Mouse (Mus musculus) cerebellum, postnatal 10 days (tissue): Measurements from ENCODE around the gene Zfp85.
"Not testable (repeated sequence)": the region's sequence is repeated elsewhere in the genome, so short reads cannot be mapped to it uniquely, and the experiment has no call there.

Experiments used
- DNase-seq, 2 experiments: peaks; one replicate each; pipeline ENCODE4 v3.0.0; 2021; ENCODE audit warnings: mixed read lengths in 2 of 2

Zfp85 gene

DNA sequence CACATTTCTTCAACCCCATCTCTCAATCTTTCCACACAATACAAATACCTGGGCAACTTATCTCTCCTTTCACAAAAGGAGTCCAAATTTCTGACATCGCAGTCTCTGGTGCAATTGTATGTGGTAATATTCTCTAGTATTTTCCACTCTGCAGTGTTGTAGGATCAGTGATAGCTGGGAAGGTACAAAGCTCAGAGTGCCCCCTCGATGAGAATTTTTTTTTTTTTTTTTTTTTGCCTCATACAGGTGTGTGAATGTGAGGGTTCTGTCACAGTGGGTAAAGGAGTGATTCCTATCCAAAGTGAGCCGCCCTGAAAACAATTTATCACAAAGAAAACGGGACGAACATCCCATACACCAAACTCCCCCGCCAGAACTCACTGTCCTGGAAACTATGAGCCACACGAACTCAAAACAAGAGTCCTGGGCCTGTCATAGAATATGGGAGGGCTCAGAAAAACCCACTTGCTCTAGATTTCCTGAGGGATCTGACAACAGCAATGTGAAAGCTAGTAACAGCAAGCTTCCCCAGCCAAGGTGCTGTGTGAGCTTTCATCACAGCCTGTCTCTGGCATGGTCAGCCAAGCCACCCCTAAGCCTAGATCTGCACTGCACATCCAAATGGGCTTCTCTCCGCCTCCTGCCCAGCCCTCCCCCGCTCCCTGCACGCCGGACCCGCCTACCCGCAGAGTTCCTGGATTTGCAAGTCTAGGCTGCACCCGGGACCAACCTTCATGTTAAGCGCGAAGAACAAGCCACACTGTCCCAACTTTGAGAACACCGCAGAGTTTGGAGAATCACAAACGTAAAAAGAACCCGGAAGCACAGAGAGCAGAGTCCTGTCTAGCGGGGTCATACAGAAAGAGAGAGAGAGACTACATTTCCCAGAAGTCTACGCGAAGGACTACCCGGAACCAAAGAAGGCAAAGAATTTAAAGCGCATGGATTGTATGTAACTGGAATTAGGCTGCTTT, at the start of gene Zfp85:
Zfp85 (minus strand) TSS at position 896 of the 974 bp plus-strand sequence.
- peak; percentile 76 to 82 for DNase-seq

DNA sequence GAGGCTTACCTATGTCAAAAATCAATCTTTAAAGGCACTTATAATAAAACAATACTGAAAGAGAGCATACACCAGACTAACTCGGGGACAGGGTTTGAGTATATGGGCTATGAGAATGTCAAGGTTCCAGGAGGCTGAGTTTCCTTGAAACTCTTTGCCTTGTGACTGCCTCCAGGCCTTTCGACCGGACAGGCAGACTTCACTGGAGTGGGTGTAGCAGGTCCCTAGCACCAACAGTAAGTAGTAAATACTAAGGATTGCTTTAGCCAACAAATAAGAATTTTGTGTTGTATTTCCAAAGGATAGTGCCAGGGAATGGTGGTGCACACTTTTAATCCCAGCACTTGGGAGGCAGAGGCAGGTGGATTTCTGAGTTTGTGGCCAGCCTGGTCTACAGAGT, 44.1 kb upstream of the Zfp85 start:
- not testable (repeated sequence) for DNase-seq

DNA sequence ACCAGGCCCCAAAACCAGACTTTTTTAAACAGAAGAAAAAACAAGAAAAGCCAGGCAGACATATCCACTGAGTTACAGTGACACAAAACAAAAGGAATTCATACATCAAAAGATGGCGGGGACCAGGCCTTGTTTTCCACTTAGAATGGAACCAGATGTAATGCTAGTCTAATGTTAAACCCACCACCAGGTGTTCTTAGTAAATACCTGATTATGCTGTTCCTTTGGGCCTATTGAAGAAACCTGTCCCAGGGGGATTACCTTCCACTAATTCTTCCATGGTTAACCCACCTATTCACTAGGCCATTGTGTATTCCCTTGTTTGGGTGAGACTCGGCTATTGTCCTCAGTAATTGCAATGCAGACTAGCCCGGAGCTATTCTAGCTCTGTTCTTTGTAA, 43.6 kb upstream of the Zfp85 start:
- DNase-seq: no peak

DNA sequence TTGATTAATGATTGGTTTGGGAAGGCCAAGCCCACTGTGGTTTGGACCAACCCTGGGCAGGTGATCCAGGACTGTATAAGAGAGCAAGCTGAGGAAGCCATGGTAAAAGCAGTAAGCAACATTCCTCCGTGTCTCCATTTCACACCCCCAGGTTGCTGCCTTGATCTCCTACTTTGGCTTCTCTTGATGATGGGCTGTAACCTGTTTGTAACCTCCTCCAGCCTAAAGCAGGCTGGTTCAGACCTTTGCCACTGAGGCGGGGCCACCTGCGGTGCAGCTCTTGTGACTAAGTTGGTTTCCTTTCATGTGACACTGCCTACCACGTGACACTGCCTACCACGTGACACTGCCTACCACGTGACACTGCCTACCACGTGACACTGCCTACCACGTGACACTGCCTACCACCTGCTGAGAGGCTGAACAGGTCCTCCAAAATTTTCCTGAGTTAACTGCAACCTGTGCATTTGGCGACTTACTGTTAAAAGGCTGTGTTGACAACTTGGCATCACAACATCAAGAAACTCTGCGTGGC, 37.0 kb upstream of the Zfp85 start:
- DNase-seq: no peak

DNA sequence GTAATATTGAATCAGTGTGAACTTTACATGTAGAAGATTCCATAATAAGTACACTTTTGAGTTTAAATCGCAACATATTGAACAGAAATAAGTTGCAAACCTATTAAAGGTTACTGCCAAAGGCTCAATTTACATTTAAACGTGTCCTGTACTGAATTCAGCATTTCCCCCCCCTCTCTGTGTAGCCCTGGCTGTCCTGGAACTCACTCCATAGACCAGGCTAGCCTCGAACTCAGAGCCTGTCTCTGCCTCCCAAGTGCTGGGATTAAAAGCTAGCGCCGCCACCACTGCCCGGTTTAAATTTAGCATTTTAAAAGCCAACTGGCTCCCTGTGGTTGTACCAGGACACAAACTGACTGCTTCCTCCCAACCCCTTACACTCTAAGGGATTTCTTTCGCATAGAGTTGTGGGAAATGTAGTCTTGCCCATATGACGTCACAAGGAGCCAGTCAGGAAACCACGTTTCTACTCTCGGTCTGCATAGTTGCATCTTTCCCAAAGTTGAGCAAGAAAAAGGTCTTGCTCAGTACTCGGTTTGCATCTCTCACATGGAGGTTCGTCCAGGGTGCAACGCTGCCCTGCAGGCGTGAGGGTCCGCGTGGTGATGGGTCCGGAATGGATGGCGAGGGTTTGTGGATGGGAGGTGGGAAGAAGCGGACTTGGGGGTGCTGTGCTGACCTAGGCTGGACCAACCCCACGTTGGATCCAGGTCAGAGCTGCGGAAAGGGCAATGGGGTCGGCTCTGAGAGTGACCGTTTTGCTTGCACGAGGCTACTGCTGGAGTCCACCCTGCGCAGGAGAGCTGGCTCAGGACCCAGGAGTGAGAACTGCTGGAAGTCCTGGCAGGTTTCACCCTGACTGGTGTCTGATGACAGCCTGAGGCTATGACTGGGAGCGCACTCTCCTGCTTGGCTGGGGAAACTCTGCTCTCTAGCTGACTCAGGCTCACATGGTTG, 24.5 kb upstream of the Zfp85 start, which contains the start of gene Zfp493:
Zfp493 (plus strand) TSS at position 429 of the 957 bp plus-strand sequence.
- peak; percentile 77 to 84 for DNase-seq

DNA sequence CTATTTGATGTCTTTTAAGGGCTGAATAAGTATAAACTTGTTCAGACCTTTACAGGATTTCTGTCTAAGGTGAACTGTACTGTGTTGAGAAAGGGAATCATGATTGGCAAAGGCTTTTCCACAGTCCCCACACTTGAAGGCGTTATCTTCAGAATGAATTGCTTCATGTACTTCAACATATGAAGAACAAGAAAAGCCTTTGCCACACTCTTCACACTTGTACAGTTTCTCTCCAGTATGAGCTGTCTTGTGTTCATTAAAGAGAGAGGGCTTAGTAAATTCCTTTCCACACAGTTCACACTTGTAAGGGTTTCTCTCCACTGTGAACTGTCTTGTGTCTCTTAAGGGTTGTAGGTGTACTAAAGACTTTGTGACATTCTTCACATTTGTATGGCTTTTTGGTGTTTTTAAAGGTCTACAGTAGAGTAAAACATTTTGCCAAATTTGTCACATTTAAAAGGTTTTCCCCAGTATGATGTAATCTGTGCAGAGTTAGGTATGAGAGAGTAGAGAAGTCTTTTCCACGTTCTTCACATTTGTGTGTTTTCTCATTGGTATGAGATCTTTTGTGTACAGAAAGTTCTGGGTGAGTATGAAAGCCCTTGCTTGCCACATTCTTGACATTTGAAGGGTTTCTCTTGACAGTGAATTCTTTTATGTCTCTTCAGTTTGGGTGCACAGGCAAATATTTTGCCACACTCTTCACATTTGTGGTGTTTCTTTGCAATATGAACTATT, 8.2 kb upstream of the Zfp85 start:
- no peak for DNase-seq

DNA sequence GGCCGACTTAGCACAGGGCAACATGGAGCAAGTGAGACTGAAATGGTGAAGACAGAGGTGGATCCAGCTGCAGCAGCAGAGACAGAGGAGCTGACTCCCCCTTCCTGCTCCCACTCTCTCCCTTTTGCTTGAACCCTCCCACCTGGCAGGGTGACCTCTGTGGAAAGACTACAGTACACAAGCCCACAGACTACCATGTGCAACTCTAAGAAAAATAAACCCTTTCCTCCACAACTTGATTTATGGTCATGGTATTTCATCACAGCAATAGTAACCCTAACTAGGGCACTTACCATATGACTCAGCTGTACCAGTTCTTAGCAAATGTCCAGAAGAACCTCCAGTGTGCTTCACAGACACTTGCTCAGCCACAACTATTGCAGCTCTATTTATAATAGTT, 4.9 kb upstream of the Zfp85 start:
- DNase-seq: no peak

DNA sequence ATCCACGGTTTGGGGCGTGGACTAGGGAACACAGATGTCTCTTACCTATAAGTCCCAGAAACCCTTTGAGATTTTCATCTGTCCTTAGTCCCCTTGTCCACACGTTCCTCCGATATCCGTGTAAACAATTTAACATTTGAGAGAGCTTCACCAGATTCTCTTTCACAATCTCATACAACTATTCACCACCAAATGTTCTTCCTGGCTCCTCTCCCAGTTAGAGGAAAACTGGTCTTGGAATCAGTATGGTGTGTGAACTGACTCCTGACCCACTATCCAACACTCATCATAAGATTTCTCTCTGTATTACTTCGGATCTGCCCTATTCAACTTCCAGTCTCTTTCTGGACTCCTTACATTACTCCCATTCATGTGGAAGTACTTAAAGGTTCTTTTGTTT, 733 bp upstream of the Zfp85 start:
- DNase-seq: peak in 1 of 2 experiments; percentile 11

DNA sequence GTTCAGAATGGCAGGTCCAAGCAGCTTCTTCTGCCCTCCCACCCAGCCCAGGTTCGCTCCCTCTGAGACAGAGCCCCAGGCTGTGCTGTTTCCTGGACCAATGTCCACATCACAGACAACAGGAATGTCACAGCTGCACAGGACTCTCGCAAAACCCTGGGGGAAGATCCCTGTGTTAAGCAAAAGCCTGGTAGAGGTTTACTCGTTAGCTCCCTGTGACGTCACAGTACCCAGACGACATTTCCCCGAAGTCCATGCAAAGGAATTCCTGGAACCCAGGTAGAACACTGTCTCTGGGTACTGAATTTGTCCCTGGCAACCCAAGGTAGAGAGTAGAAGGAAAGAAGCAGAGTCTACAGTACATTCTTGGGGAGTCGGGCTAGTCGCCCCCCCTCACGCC, 11.1 kb downstream of the Zfp85 start:
- no peak for DNase-seq

DNA sequence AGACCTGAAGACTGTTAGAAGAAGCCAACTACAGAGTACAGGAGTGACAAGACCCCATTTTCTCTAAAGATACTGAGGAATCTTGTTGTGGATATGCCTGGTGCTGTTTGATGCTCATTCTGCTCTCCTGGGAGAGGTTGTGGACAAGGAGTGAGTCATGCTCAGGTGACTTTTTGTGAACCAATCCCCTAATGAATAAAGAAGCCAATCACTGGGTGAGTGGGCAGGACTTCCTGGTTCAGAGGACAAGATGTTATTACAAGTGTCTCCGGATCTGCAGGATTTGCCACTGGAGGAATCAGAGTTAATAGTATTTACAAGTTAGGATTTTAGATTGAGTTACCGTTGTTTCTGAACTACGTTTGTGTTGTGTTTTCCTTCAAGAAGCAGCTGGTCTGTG, 12.1 kb downstream of the Zfp85 start:
- no peak for DNase-seq

DNA sequence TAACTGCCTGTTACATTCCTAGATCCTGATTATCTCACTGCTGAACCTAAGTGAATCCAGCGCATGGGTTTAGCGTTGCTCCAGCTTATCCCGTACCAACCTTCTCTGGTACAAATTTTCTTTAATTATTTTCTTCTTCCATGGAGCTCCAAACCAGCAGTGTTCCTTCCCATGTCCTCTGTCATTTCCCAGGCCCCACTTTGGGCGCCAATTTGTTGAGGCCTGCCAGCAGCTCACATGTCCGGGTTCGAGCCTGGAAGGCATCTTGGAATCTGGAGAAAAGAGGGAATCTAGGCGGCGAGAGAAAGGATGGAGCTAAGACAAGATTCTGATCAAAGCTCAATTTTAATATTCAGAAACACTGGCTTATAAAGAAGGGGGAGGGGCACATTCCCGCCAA, 20.6 kb downstream of the Zfp85 start:
- not testable (repeated sequence) for DNase-seq

DNA sequence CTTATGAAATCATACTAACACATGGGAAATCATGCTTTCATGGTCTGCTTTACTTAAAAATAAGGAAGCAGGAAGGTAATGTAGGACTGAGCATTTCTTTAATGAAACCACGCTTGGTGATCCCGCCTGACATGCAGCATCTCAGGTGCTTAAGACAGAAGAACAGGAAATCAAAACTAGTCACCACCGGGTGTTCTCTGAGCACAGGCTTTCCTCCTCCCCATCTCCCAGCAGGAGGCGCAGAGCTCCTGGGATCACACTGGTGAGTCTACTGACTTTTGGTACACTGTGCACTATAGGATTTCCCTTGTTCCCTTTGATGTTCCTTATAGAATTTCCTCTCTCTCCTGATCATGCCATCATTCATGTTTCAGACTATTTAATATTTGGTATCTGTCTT, 25.6 kb downstream of the Zfp85 start:
- peak; percentile 28 to 47 for DNase-seq

DNA sequence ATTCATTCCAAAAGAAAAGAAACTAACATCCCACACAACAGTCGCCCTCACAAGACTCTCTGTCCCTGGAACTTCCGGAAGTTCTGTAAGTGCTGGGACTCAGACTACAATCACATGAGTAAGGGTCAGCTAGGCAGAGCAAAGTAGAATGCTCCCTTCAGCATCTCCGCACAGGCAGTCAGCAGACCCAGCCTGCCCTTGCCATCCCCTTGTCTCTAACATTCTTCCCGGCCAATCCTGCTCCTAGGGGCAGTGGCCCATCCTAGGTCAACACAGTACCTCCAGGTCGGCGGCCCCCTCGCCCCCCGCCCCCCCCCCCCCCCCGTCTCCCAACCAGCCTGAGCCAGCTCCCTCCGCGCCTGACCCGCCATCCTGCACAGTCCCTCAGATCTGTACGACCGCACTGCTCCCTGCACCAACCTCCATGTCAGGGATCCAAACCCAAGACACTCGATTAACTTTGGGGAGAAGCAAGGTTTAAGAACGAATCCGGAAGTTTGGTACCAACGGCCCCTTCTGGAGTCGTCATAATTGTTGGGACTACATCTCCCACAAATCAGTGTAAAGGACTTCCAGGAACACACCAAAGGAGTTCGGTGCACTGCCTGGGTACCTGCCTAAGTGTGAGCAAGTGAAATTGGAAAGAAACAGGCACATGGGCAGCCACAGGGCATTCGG, 26.2 kb downstream of the Zfp85 start, which contains the start of gene Zfp65:
Zfp65 (minus strand) TSS at position 533 of the 678 bp plus-strand sequence.
- peak; percentile 59 to 69 for DNase-seq

DNA sequence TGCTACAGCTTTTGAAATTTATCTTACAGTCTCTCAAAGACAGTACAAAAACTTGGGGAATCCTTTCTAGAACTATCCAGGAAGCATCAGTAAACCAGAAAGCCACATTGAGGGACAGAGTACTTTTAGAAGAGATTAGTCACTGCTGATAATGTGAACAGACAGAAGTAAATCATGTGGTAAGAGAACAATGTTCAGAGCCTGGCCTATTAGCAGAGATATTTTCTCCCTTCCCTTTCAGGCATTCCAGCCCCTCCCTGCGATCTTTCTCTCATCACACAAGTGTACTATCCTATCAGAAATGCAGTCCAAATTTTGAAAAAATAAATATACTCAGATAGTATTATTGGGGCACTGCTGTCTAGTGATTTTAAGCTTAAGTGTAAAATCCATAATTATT, 26.9 kb downstream of the Zfp85 start:
- no peak for DNase-seq

DNA sequence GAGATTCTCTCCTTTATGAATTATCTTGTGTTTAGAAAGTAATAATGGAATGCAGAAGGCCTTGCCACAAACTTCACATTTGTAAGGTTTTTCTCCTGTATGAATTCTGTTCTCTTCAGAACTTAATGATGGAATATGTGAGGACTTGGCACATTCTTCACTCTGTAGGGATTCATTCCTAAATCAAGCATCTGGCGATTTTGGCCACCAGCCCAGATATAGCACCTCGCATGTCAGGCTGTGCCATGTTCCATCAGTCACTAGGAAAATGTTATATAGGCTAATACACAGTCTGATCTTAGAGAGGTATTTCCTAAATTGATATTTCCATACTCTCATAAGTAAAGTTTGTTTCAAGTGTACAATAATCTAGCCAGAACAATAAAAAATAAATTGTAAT, 29.7 kb downstream of the Zfp85 start:
- peak; percentile 52 to 70 for DNase-seq

DNA sequence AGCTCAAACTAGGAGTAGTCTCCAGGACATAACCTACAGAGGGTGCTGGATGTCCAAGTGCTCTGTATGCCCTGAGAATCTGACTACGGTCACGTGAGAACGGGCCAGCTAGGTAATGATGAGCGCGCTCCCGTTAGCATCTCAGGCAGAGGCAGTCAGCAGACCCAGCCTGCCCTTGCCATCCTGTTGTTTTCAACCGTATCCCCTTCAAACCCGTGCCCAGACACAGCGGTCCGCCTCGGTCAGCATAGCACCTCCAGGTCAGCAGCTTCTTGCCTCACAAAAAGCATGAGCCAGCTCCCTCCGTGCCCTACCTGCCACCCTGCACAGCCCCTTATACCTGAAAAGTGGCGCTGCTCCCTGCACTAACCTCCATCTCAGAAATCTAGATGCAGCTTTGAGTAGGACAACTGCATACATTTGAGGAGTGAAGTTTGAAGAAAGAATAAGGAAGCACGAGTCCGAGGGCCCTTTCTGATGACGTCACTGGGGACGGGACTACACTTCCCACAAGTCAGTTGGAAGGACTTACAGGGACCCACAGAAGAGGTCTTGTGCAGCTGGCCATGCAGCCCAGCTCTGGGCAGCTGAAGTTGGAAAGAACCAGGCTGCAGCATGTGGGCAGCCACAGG, 31.1 kb downstream of the Zfp85 start:
- DNase-seq: peak; percentile 94 to 95
